Mouse (Mus musculus) kidney, adult 2 months (tissue): Measurements from ENCODE around the gene Anxa9. TPM values are rescaled to one million over a fixed set of nuclear protein-coding genes. Genes with fewer than 3 reads are reported as not detected.

ENCODE experiments used
- DNase-seq: peaks from one replicate; pipeline ENCODE4 v3.0.0; 2021
- H3K27ac ChIP-seq: fragments of 200-500 bp; 2 replicates; pipeline ENCODE4 v1.5.1; 2012; ENCODE audit warnings: low read depth, low read length, control low read depth, inconsistent platforms; ENCODE audit not compliant: insufficient read depth
- H3K27me3 ChIP-seq: fragments of 200-500 bp; replicated peaks from 2 replicates; pipeline ENCODE4 v1.6.1; 2012; ENCODE audit warnings: mild to moderate bottlenecking, moderate library complexity, low read length, inconsistent platforms; ENCODE audit not compliant: control insufficient read depth, insufficient read depth
- H3K36me3 ChIP-seq: fragments of 200-500 bp; 2 replicates; pipeline ENCODE4 v1.6.1; 2012; ENCODE audit warnings: mild to moderate bottlenecking, moderate library complexity, low read length, inconsistent platforms; ENCODE audit not compliant: control insufficient read depth, insufficient read depth
- H3K4me1 ChIP-seq: fragments of 200-500 bp; 2 replicates; pipeline ENCODE4 v1.6.1; 2011; ENCODE audit warnings: low read length; ENCODE audit not compliant: control insufficient read depth, insufficient read depth
- H3K4me3 ChIP-seq: fragments of 200-500 bp; 2 replicates; pipeline ENCODE4 v1.5.1; 2011; ENCODE audit warnings: mild to moderate bottlenecking, low read depth, low read length, control low read depth; ENCODE audit not compliant: insufficient read depth
- CTCF ChIP-seq: fragments of 200-500 bp; conservative IDR thresholded peaks from 2 replicates; pipeline ENCODE4 v1.5.1; 2011; ENCODE audit warnings: low read depth, mild to moderate bottlenecking, control low read depth, low read length, moderate library complexity, mixed read lengths; ENCODE audit not compliant: insufficient read depth, insufficient read length
- POLR2A ChIP-seq: fragments of 200-500 bp; IDR thresholded peaks from one replicate; pipeline ENCODE4 v1.6.1; 2011; ENCODE audit warnings: low read depth, low read length, control low read depth
- WGBS: fragments of 180-500 bp; shearing (Covaris S2); methylation state at CpG from one replicate; pipeline ENCODE4 v1.1.7; 2018; 5-methylcytosine and 5-hydroxymethylcytosine counted together
- polyA plus RNA-seq: library from polyadenylated mRNA; depleted of rRNA; stranded (reverse); fragments of >200 nt; gene quantifications from 2 replicates; pipeline ENCODE4 v1.2.3, GENCODE M21; 2012

Anxa9 gene
- polyA plus RNA-seq, 1 experiment = 5.6 TPM

- TF ChIP-seq CTCF (no peak), POLR2A (no peak)
- peak; percentile 42 for DNase-seq
- 78% methylated on average over 4 of the region's 4 CpGs for WGBS
- no peak overlapping the region for H3K4me3 ChIP-seq
- no peak overlapping the region for H3K27ac ChIP-seq
- H3K27me3 ChIP-seq = no peaks in the 10 kb centered on the region
- H3K4me1 ChIP-seq = no peaks in the 10 kb centered on the region; the same call in 1 of the 2 replicates
- H3K36me3 ChIP-seq = peaks cover 9% of the 10 kb centered on the region
These were observed 30.4 kb upstream of the Anxa9 start for GRCm38 (mm10) chr3:95337345-95337744.

- H3K36me3 ChIP-seq = peaks cover 5% of the 10 kb centered on the region
- DNase-seq = no peak
These were observed 24.6 kb upstream of the Anxa9 start for GRCm38 (mm10) chr3:95331528-95331927.

DNA sequence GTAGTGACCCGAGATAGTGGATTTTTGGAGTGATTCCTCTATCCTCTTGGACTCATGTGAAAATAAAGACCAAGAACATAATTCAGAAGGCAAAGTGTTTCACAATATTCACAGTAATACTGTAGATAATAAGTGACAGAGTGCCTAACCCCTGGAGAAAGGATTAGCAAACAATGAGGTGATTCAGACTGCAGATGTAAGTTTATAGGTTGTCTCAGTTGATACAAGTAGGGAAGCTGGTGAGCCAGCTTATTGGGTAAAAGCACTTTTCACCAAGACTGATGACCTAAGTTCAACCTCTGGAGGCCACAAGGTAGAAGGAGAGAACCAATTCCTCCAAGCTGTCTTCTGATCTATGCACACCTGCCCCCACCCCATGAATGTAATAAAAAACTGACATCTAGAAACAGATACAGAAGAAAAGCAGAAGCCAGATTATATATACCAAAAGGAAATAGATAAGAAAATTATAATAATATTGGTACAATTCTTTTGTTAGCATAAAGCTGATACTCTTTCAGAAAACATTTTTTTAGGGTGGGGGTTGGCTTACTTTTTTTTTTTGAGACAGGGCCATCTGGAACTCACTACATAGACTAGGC lies 21.9 kb upstream of the Anxa9 start:
- Histone ChIP-seq H3K4me3 (no peak overlapping the region), H3K27me3 (no peaks in the 10 kb centered on the region), H3K27ac (no peak overlapping the region), H3K36me3 (peaks cover 7% of the 10 kb centered on the region), H3K4me1 (no peaks in the 10 kb centered on the region; the same call in 1 of the 2 replicates)
- TF ChIP-seq CTCF (no peak), POLR2A (no peak)
- WGBS = 90% methylated on average over 1 of the region's 1 CpGs
- no peak for DNase-seq

More at GRCm38 (mm10) chr3:95331528-95331927, 24.6 kb upstream of the Anxa9 start:
- no peak for TF ChIP-seq CTCF
- TF ChIP-seq POLR2A = no peak
- Histone ChIP-seq H3K27ac (no peak overlapping the region), H3K27me3 (no peaks in the 10 kb centered on the region), H3K4me1 (no peaks in the 10 kb centered on the region), H3K4me3 (no peak overlapping the region)
- WGBS = 88% methylated on average over 1 of the region's 1 CpGs

DNA sequence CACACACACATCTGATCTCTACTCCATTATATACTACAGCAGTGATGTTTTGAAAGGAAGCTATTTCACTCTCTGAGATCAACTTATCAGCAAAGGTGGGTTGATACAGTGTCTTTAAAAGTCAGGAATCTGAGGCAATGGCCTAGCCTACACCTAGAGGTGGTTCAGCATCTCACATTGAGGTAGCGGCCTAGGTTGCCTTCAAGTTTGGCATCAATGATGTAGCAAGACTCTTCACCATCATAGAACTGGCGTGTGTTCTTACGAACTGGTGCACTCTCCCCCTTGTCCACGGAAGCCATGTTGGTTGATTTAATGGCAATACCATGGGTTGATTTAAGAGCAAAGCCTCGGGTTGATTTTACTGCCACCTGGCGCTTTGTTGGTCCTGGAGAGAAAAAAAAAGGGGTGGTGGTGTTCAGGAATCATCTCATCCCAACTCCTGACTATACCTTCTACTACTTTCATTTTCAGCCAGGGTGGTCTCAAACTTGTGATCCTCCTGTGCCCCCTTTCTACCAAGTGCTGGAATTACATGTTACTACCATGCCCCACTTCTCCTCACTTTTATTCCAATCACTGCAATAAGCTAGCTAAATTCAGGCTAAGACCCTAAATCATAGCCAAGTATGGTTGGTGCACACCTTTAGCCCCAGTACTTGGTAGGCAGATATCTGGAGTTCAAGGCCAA lies 17.6 kb upstream of the Anxa9 start:
- Histone ChIP-seq H3K27me3 (no peaks in the 10 kb centered on the region), H3K36me3 (peaks cover 15% of the 10 kb centered on the region), H3K4me1 (peaks cover 13% of the 10 kb centered on the region; the same call in 1 of the 2 replicates), H3K4me3 (no peak overlapping the region), H3K27ac (no peak overlapping the region)
- DNase-seq = no peak
- WGBS = 85% methylated on average over 6 of the region's 6 CpGs
- no peak for TF ChIP-seq CTCF
- TF ChIP-seq POLR2A = no peak

DNA sequence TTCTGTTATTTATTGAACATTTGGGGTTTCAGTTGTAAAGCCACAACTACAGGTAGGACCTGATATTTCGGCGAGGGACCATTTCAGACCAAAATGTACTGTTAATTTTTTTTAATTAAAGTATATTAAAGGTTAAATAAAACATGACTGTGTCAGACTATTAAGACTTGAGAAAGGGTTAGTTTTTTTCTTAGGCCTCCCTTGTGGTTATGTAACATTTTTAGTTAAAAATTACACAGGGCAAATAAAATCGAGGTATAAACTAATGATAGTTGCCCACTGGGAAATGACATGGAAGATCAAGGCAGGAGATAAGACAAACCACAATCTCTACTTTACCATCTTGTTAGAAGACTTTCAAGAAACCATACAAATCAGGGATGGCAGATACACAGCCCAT lies 16.5 kb upstream of the Anxa9 start:
- 44% methylated on average over 3 of the region's 3 CpGs for WGBS
- TF ChIP-seq POLR2A (no peak), CTCF (no peak)

GRCm38 (mm10) chr3:95319701-95320625 lies 13.0 kb upstream of the Anxa9 start:
- Histone ChIP-seq H3K4me3 (no peak overlapping the region), H3K4me1 (peaks cover 41% of the 10 kb centered on the region), H3K27me3 (no peaks in the 10 kb centered on the region), H3K27ac (no peak overlapping the region), H3K36me3 (peaks cover 9% of the 10 kb centered on the region)
- no peak for DNase-seq
- WGBS = 60% methylated on average over 12 of the region's 12 CpGs
- TF ChIP-seq CTCF = no peak
- no peak for TF ChIP-seq POLR2A

More for the DNA sequence above, 16.5 kb upstream of the Anxa9 start:
- H3K4me3 ChIP-seq = no peak overlapping the region
- H3K27ac ChIP-seq = peak overlapping the region; percentile 75
- DNase-seq = peak; percentile 47
- H3K27me3 ChIP-seq = no peaks in the 10 kb centered on the region
- H3K4me1 ChIP-seq = peaks cover 22% of the 10 kb centered on the region; the same call in 1 of the 2 replicates
- peaks cover 15% of the 10 kb centered on the region for H3K36me3 ChIP-seq

DNA sequence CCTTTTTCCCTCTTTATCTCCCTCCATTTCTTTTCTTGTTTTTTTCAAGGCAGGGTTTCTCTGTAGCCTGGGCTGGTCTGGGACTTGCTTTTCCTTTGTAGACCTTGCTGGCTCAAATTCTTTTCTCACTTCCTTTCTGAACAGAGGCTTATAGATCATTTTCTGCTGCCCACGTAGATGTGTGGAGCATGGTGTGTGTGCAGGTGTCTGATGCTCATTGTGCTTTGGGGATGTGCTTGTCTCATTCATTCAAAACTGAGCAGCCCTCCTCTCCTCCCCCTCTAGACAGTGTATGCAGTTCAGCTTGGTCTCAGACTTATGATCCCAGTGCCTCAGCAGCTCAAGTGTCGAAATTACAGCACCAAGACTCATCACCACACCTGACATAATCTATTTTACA lies 12.1 kb upstream of the Anxa9 start:
- Histone ChIP-seq H3K4me1 (peaks cover 41% of the 10 kb centered on the region), H3K36me3 (peaks cover 9% of the 10 kb centered on the region), H3K4me3 (no peak overlapping the region), H3K27ac (peak overlapping the region; percentile 82), H3K27me3 (no peaks in the 10 kb centered on the region)
- WGBS = 26% methylated on average over 2 of the region's 2 CpGs
- no peak for DNase-seq
- no peak for TF ChIP-seq POLR2A
- no peak for TF ChIP-seq CTCF
